ENCODE assay signal across 22 mouse cellular contexts in the genomic region with DNA sequence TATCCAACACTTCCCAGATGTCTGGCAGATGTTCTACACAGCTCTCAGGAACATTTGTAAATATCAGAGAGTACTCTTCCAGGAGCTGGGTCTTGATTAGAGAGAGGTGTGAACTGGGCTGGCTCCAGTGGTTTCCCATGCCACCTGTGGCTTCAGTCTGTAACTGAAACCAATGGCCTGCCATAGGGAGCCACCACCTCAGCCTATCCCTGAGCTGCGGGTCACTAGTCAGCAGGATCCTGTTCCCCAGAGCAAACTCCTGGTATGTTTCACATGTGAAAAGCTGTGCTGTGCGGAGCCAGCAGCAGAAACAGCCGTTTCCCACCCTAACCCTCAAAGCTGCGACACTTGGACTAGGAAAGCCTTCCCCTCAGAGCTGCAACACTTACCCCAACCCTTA.
"Had no signal": no experiment of that assay in that cellular context is flagged by ENCODE, and none has a peak within 500 bp of the region (broad histone marks: within the 10 kb centered on the region; RNA-seq: fewer than 3 reads in every experiment).

No protein-coding gene starts in this region.

- H3K27ac ChIP-seq: layer of hippocampus, adult 2 months; limb, embryonic 10.5 days; limb, embryonic 13.5 days; liver, embryonic 12.5 days; liver, embryonic 15.5 days; lung, embryonic 15.5 days; midbrain, embryonic 10.5 days; midbrain, embryonic 15.5 days; neural tube, embryonic 12.5 days; neural tube, embryonic 15.5 days; stomach, postnatal 0 days had no signal

- H3K4me1 ChIP-seq: limb, embryonic 10.5 days; liver, embryonic 12.5 days; liver, embryonic 15.5 days; midbrain, embryonic 10.5 days; midbrain, embryonic 15.5 days; neural tube, embryonic 12.5 days; neural tube, embryonic 15.5 days had no signal

- DNase-seq: kidney, adult 11 months; kidney, postnatal 10 days; layer of hippocampus, adult 9-11 months; liver; lung, adult 18-20 months; lung, postnatal 10 days; lung, postnatal 36 days; thymus, adult 2 months; thymus, postnatal 14 days; thymus, postnatal 4 days had no signal

- H3K9me3 ChIP-seq: limb, embryonic 10.5 days; limb, embryonic 13.5 days; liver, embryonic 12.5 days; liver, embryonic 15.5 days; lung, embryonic 15.5 days; megakaryocyte, embryonic 14.5 days; midbrain, embryonic 10.5 days; midbrain, embryonic 15.5 days; neural tube, embryonic 12.5 days; neural tube, embryonic 15.5 days had no signal

- ATAC-seq: liver, embryonic 12.5 days; midbrain, embryonic 15.5 days had no signal

- H3K36me3 ChIP-seq: limb, embryonic 10.5 days; limb, embryonic 13.5 days; liver, embryonic 12.5 days; liver, embryonic 15.5 days; lung, embryonic 15.5 days; midbrain, embryonic 10.5 days; midbrain, embryonic 15.5 days; neural tube, embryonic 12.5 days; neural tube, embryonic 15.5 days had no signal

- H3K4me2 ChIP-seq: limb, embryonic 13.5 days; liver, embryonic 12.5 days; liver, embryonic 15.5 days; lung, embryonic 15.5 days; midbrain, embryonic 15.5 days; neural tube, embryonic 12.5 days; neural tube, embryonic 15.5 days had no signal

- H3K27me3 ChIP-seq: limb, embryonic 13.5 days; liver, embryonic 12.5 days; liver, embryonic 15.5 days; lung, embryonic 15.5 days; megakaryocyte, embryonic 14.5 days; midbrain, embryonic 15.5 days; neural tube, embryonic 12.5 days; neural tube, embryonic 15.5 days had no signal

- H3K4me3 ChIP-seq: layer of hippocampus, adult 2 months; limb, embryonic 10.5 days; limb, embryonic 13.5 days; liver, embryonic 12.5 days; liver, embryonic 15.5 days; lung, embryonic 15.5 days; megakaryocyte, embryonic 14.5 days; midbrain, embryonic 10.5 days; midbrain, embryonic 15.5 days; neural tube, embryonic 12.5 days; neural tube, embryonic 15.5 days had no signal

- H3K9ac ChIP-seq: limb, embryonic 13.5 days; liver, embryonic 12.5 days; liver, embryonic 15.5 days; lung, embryonic 15.5 days; midbrain, embryonic 15.5 days; neural tube, embryonic 12.5 days; neural tube, embryonic 15.5 days had no signal
